Mouse (Mus musculus): ENCODE results near the gene Tagap.

Tagap gene

DNA sequence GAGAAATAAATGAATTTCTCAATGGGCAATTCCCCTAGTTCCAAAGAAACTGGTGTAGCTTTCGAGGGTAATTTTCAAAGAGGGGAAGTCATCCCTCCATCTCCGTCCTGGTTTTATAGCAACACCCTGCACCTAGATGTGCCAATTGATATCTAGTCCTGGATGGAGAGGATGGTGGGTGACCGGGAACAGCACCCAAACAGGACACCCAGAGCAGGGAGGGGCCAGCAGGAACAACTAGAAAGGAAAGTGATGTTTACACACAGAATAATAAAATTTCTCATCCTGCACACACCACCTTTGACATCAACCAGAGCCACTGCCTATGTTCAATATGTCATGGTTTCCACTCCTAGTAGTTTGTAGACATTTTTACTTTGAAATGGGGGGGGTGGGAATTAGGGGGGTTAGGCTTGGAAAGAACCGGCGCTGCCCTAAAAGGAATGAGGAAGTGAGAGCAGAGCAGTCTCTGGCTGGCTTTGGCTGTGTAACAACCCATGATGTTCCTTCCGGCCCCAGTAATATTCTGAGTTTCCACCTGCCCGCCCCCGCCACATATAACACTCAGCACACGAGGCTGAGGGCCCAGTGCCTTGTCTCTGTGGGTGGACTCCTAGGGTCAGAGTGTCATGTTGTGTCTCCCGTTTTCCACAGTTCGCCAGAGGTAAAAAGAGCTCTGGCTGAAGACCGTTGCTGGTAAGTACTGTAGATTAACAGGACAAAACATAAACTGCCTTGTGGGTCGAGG lies at the start of gene Tagap:
Tagap (plus strand) TSS at position 588 of the 748 bp plus-strand sequence.
- peak; percentile 26 to 40 for DNase-seq (ENCODE audit: low spot score in 2 of 2)

- DNase-seq (ENCODE audit: low spot score in 2 of 2), result no peak
Observed at GRCm38 (mm10) chr17:7876541-7876940, 49.3 kb upstream of the Tagap start.

DNA sequence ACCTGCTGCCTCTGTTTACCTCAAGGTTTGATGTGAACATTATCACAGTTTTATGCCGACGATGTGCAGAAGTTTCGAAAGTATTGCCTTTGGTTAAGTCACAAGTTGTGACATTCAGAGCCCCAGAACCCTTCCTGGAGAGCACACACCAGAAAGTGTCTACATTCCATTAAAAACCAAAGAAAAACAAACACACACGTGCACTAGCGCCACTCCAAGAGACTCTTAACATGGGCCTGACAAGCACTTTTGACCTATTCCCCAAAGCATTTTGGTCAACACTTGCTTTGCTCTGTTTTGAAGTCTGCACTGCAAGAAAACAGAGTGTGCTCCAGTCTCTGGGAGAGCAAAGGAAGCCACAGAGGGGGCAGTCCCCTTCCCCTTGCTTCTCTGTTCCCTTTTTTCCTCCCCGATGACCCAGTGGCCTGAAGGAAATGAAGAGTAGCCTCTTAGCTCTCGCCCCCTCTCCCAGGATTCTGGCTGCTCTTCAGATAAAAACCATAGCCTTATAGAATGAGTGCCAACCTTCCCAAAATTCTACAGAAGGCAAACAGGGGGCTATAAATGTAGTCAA lies 48.5 kb upstream of the Tagap start:
- DNase-seq (ENCODE audit: low spot score in 2 of 2), result no peak

- DNase-seq (ENCODE audit: low spot score in 2 of 2), result no peak
Observed at GRCm38 (mm10) chr17:7877878-7878277, 47.9 kb upstream of the Tagap start.

DNA sequence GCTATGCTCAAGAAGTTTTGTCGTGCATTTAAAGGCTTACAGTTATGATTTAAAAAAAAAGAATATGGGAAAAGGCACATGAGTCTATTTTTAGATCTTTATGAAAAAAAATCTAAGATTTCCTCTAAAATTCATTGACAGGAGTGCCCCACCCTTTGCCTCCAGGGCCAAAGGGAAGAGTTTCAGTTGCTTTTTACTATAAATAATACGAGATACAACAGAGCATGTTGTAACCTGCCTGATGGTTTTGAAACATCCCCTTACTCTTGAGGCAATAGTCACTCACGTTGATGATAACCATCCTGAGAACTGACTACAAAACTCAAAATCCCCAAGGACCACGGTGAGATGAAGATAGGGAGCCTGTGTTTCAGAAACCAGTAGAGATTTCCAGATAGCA lies 46.3 kb upstream of the Tagap start:
- DNase-seq (ENCODE audit: low spot score in 2 of 2), result no peak

- no peak for DNase-seq (ENCODE audit: low spot score in 2 of 2)
Observed at GRCm38 (mm10) chr17:7883126-7883525, 42.7 kb upstream of the Tagap start.

DNA sequence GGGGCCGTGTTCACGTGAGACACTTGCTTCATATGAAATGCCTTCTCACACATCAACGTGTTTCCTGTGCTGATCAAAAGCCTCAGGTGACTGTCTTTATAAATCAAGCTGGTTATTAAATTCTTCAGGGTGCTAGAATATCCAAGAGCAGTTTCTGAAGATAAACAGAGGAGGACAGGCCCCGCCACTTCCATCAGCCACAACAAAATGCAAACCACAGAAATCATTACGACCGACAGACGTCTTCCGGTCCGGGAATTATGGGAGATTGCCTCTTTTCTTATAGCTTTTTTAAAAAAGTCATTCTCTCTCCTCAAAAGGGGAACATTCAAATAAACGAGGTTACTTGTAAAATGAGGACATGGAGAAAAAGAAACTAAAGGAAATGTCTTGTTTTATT lies 41.2 kb upstream of the Tagap start:
- no peak for DNase-seq (ENCODE audit: low spot score in 2 of 2)

- no peak for DNase-seq (ENCODE audit: low spot score in 2 of 2)
Observed at GRCm38 (mm10) chr17:7887071-7887815, 38.6 kb upstream of the Tagap start.

DNA sequence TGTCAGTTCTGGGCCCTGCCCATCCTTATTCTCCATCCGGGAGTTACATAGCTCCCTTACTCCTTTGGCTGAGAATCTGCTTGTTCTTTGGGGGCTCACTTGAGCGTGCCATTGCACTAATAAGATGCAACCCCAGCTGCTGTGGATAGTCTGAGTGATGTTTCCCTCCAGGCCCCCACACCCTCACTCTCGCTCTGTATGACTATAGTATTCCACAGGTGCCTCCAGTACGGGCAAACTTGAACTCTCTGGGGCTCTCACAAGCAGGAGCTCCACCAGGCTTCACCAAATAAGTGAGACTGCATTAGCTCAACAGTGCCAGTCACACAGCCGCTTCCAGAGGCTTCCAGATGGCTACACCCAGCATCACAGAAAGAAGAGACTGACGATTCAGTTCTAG lies 37.5 kb upstream of the Tagap start:
- DNase-seq (ENCODE audit: low spot score in 2 of 2), result no peak

GRCm38 (mm10) chr17:7889026-7889425 lies 36.8 kb upstream of the Tagap start:
- no peak for DNase-seq (ENCODE audit: low spot score in 2 of 2)

- no peak for DNase-seq (ENCODE audit: low spot score in 2 of 2)
Observed at GRCm38 (mm10) chr17:7892676-7893075, 33.1 kb upstream of the Tagap start.

DNA sequence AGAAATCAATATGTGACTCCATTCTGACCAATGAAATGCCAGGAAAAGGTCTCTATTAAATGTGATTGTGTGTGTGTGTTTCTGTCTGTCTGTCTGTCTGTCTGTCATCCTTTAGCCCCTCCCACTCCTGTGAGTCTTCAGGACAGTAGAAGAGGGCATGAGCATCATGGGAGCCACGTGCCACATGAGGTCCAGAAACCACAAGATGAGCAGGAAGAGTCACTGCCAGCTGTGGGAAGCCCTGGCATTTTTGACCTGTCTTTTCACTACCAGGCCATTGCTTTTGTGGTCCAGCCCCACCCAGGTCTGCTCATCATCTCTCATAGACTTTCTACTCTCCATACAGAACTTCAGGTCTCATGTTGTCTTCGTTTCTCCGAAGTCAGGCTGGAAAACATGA lies 31.7 kb upstream of the Tagap start:
- DNase-seq (ENCODE audit: low spot score in 2 of 2), result no peak

GRCm38 (mm10) chr17:7896047-7896635 lies 29.7 kb upstream of the Tagap start:
- DNase-seq (ENCODE audit: low spot score in 2 of 2), result no peak

GRCm38 (mm10) chr17:7897120-7897519 lies 28.7 kb upstream of the Tagap start:
- no peak for DNase-seq (ENCODE audit: low spot score in 2 of 2)

- no peak for DNase-seq (ENCODE audit: low spot score in 2 of 2)
Observed at GRCm38 (mm10) chr17:7897756-7898155, 28.0 kb upstream of the Tagap start.

- DNase-seq (ENCODE audit: low spot score in 2 of 2), result no peak
Observed at GRCm38 (mm10) chr17:7899233-7899632, 26.6 kb upstream of the Tagap start.

DNA sequence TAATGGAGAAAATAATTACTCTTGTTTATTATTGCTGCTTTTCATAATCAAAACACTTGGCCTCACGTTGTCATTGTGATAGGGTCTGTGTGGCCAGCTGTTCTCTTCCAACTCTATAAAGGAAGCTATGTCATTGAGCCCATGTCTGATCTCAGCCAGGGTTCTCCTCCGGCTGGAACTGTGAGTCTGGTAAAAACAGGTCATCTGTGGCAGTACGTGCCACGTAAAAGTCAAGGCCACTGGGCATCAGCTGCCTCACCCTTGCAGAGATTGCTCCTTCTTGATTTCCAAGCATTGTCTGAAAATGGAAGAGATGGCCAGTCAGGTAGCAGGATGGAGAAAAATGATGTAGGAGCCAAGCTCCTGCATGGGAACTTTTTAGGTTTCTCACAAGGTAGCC lies 25.8 kb upstream of the Tagap start:
- no peak for DNase-seq (ENCODE audit: low spot score in 2 of 2)

DNA sequence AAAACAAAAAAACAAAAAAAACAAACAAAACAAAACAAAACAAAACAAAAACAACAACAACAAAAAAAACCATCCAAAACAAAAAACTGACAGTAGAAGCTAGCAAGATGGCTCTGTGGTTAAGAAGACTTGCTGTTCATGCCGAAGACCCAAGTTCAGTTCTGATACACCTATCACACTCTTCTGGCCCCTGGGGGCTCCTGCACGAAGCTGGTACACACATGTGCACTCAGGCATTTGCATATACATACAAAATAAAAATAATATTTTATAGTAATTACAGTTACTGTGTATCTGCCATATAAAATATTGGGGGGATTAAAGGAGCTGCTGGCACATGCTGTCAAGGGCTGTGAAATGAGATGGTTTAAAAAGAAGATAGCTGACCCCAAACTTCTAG lies 24.3 kb upstream of the Tagap start:
- no peak for DNase-seq (ENCODE audit: low spot score in 2 of 2)

DNA sequence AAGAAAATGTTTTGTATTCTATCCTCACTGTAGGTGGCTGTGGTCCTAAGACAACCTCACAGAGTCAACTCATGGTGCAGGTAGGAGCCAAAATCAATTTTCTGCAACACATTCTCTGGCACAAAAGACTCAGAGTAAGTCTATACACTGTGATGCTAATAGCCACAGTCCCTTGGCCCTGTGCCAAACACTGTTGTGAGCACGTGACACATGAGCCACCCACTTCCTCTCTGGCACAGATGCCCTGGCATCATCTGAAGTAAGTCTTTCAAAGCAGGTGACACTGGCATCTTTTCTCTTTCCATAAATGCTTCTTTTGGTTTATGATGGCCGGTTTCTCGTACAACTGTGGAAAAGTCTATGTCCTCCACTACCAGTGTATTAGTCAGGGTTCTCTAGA lies 23.4 kb upstream of the Tagap start:
- peak; percentile 48 to 64 for DNase-seq (ENCODE audit: low spot score in 2 of 2)

GRCm38 (mm10) chr17:7904992-7905391 lies 20.8 kb upstream of the Tagap start:
- no peak for DNase-seq (ENCODE audit: low spot score in 2 of 2)

DNA sequence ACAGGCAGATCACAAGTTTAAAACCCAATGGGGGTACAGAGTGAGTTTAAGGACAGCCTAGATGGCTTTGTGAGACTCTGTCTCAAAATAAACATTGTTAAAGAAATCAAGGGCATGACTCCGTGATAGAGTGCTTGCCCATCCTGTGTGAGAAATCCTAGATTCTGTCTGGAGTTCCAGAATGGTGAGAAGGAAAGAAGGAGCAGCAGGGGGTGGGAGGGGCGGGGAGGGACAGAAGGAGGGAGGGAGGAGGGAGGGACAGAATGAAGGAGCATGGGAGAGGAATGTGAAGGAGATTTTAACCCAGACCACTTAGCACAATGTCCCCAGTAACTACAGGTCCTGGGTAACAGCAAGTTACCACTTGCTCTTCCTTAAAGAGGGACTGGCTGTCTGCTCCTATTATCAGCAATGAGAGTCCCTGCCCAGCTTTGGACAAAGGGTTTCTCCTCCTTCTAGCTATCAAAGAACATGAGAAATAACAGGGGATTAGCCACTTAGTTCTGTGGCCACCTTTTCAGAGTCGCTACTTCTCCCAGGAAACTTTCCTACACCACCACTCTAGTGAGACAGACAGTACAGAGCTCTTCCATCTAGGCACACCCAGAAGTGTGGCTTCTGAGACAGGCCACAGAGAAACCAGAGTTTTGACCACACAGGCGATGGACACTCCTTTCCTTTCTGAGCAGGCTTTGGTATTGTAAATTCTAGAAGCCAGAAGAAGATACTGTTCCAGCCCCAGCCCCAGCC lies 19.7 kb upstream of the Tagap start:
- no peak for DNase-seq (ENCODE audit: low spot score in 2 of 2)
